Mouse (Mus musculus) mouse embryonic stem cell (cell line): ENCODE results near the gene Mgme1.

ENCODE experiments used
- in situ Hi-C, 2 experiments: fragments of 300-500 bp; cut with MboI; formaldehyde crosslinking; loops; 1 replicate in 1 of 2; 3 replicates in 1 of 2; pipeline ENCODE4 v1.14.3; 2019 to 2020; ENCODE audit warnings: low sequenced_read_pairs in 2 of 2, low pct_unique_long_range_greater_than_20kb in 1 of 2, mixed read lengths in 1 of 2; ENCODE audit not compliant: unreplicated experiment in 1 of 2

Mgme1 gene

GRCm38 (mm10) chr2:144248613-144249376 is 21.7 kb upstream of the Mgme1 start:
- in situ Hi-C loops, result no loop called here

- in situ Hi-C loops, result no loop called here
Observed at GRCm38 (mm10) chr2:144250111-144250510, 20.4 kb upstream of the Mgme1 start.

- in situ Hi-C loops, result no loop called here
Observed at GRCm38 (mm10) chr2:144262837-144263236, 7.6 kb upstream of the Mgme1 start.

GRCm38 (mm10) chr2:144264398-144265119 is 5.9 kb upstream of the Mgme1 start:
- in situ Hi-C loops, result no loop called here

DNA sequence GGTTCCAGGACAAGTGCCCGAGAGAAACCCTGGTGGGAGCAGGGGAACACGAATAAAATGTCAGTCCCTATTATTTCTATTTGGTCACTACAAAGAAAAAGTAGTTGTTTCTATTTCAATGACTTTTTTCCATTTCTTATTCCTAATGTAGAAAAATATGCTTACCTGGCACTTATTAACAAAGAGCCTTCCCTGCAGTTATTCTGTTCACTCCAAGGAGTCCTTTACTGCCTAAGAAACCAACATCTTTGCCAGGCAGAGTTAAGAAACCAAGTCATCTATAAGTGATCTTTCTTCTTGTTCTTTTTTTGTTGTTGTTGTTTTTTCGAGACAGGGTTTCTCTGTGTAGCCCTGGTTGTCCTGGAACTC is 5.4 kb upstream of the Mgme1 start:
- in situ Hi-C loops, result no loop called here

- in situ Hi-C loops, result no loop called here
Observed at GRCm38 (mm10) chr2:144265916-144266683, 4.4 kb upstream of the Mgme1 start.

DNA sequence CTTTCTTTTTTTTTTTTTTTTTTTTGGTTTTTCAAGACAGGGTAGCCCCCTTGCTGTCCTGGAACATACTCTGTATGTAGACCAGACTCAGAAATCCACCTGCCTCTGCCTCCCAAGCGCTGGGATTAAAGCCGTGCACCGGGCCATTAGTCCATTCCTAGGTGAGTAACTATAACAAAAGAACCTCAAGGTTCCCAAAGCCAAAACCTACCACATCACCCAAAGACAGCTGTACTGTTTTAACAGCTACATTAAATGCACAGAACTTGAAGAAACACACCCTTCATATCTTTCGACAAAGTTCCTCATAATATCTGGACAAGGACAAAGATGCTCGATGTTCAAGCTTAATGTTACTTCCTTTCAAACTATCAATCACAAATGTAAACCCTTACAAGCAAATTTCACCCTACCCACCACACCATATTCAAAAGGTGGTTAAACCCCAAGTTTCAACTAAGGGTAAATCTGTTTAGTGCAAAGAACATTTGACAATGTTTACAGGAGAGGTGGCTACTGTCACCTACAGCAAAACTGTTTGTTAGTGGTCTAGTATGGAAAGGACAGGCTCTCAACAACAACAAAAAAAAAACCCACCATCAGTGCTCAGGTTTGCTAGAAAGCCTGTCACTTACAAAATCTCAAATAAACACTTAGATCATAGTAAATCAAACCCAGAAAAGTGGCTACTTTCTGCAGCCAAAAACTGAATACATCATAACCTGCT is 3.3 kb upstream of the Mgme1 start:
- in situ Hi-C loops, result no loop called here

- in situ Hi-C loops, result no loop called here
Observed at GRCm38 (mm10) chr2:144267731-144268015, 2.8 kb upstream of the Mgme1 start.

DNA sequence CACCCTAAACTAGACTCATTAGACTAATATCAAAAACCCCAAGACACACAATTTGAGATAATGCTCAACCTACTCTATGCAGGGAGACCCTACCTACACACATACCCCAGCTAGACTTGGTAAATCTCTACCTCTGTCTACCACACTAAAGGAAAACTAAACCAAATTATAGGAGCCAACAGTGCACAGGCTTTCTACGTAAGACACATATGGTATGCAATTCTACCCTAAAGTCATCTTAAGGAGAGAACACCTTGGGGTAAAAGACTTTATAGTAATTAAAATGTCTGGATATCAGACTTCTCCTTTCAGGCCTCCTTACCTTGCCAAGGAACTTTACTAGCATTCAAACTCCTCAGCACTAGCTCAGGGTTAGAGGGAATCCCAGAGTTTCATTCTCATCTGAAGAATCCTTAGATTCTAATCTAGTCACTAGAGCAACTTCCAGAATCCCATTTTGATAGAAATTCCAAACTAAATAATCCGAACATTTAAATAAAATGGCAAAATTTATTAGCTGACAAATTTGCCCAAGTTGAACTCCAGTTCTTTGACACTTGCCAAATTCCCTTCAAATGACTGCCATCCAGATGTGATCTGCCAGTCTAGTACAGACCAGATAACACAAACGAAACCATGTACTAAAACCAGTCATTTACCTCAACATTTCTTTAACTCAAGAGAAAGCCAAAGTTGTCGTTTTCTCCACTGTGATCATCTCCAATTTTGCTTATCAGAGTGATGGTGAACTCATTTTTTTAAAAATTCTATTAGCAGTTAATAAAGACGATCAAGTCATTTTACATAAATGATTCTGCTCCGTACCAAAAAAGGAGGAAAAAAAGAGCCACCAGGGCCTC is 1.8 kb upstream of the Mgme1 start:
- in situ Hi-C loops, result no loop called here

GRCm38 (mm10) chr2:144269306-144269650 is 1.2 kb upstream of the Mgme1 start:
- in situ Hi-C loops, result no loop called here

- in situ Hi-C loops, result no loop called here
Observed at GRCm38 (mm10) chr2:144269679-144270475, 586 bp upstream of the Mgme1 start.

- in situ Hi-C loops, result no loop called here
Observed at GRCm38 (mm10) chr2:144272088-144272487, 1.6 kb downstream of the Mgme1 start.

DNA sequence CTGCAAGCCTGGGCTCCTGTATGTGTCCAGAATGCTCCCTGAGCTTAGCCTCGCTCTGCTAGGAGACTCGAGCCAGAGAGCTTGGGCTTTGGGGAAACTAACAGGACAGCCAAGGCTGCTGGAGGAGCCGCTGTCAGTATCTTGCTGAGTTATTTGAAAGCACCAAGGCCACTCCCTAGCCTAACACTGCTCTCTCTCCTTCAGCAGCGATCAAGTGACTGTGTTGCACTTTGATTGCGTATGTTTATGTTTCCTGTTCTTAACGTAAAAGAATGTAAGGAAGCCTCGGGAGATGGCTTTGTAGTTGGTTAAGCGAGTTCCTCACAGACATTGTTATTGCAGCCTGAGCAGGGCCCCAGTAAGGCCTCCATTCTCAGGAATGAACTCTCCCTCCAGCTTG is 4.3 kb downstream of the Mgme1 start:
- in situ Hi-C loops, result no loop called here

GRCm38 (mm10) chr2:144276885-144277284 is 6.4 kb downstream of the Mgme1 start:
- in situ Hi-C loops, result no loop called here

- in situ Hi-C loops, result no loop called here
Observed at GRCm38 (mm10) chr2:144279742-144280141, 9.3 kb downstream of the Mgme1 start.

DNA sequence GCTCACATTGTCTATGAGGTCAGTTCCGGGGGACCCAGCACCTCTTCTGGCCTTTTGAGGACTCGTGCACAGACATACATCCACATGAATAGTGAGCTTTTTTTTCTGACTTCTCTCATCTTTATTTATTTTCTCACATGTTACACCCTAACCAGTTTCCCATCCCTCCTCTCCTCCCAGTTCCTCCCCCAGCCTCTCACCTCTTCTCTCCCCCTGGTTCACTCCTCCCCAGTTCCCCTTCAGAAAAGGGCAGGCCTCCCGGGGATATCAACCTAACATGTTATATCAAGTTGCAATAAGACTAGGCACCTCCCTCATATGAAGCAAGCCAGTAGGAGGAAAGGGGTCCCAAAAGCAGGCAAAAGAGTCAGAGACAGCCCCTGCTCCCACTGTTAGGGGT is 10.1 kb downstream of the Mgme1 start:
- in situ Hi-C loops, result no loop called here

- in situ Hi-C loops, result no loop called here
Observed at GRCm38 (mm10) chr2:144281417-144281816, 11.0 kb downstream of the Mgme1 start.

GRCm38 (mm10) chr2:144290321-144290720 is 19.9 kb downstream of the Mgme1 start:
- in situ Hi-C loops, result no loop called here
